Mouse (Mus musculus): ENCODE measurements at regions not wholly inside any gene's neighbourhood (a gene's known extent, or its start where the extent isn't known, plus 50 kb on each side); places are given as distances from the start of the nearest gene placed in this dataset.

DNA sequence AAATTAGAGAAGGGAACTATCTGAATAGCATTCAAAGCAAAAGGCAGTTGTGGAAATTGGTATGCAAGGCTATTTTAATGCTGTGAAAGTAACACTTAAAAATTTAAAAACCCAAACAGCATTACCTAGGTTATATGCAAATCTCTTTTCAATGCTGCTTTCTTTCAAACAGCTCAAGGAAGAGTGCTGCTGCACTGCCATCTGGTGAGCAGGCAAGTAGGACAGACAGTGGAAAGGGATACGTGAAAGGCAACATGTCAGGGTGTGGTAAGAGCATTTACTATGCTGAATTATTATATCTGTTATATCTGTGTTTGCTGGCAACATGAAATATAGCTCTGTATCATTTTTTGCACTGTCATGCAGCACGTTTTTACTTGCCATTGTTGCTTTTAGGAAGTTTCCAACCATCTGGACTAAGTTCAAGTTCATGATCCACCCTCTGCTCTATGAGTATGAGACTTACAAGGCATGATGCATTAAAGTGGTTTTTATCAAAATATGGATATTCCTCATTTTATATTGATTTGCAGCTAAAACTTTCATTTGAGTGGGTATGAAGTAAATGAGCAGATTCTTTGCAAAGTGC lies 1223.0 kb downstream of the Dnajb9 start:
- H3K9me3 ChIP-seq (ENCODE audit: control insufficient read depth, low read length) = no peaks in the 10 kb centered on the region
- H3K4me2 ChIP-seq (ENCODE audit: low read length) = no peak overlapping the region
- no peak overlapping the region for H3K27ac ChIP-seq (ENCODE audit: low read length)
- no peak overlapping the region for H3K4me3 ChIP-seq (replicated peaks; ENCODE audit: low read length)
- peak; percentile 94 for ATAC-seq
- 0 out of 2 replicates have a peak, but pooled peaks cover 3% of the 10 kb centered on the region for H3K4me1 ChIP-seq (replicated peaks; ENCODE audit: control insufficient read depth, insufficient read depth, low read length)
- no peaks in the 10 kb centered on the region for H3K36me3 ChIP-seq (ENCODE audit: control insufficient read depth, insufficient read depth)
- no peaks in the 10 kb centered on the region for H3K27me3 ChIP-seq (replicated peaks; ENCODE audit: control insufficient read depth, insufficient read depth, low read length)
- no peak overlapping the region for H3K9ac ChIP-seq (replicated peaks; ENCODE audit: low read depth, low read length)
- 20% methylated on average over 2 of the region's 2 CpGs for WGBS

DNA sequence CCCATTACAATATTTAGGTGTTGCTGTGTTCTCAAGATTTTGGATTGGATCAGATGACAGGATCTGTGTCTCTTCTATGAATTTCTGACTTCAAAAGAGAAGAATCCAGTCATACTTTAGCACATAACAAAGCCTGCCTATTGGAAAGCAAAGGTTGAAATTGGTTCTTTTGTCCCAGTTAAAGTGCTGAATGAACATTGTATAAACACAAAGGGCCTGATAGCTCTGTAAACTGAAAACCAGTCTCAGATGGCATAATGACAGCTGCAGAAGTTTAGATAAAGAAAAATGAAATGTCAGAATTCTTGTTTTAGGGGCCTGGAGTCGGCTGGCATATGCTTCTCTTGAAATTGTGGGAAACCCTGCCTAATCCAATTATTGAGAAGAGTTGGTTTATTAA lies 1223.6 kb downstream of the Dnajb9 start:
- 14% methylated on average over 1 of the region's 1 CpGs for WGBS
- Histone ChIP-seq H3K36me3 (ENCODE audit: control insufficient read depth, insufficient read depth) (no peaks in the 10 kb centered on the region), H3K27ac (ENCODE audit: low read length) (no peak overlapping the region), H3K4me3 (replicated peaks; ENCODE audit: low read length) (no peak overlapping the region), H3K9me3 (ENCODE audit: control insufficient read depth, low read length) (no peaks in the 10 kb centered on the region), H3K9ac (replicated peaks; ENCODE audit: low read depth, low read length) (no peak overlapping the region), H3K27me3 (replicated peaks; ENCODE audit: control insufficient read depth, insufficient read depth, low read length) (no peaks in the 10 kb centered on the region), H3K4me2 (ENCODE audit: low read length) (no peak overlapping the region), H3K4me1 (replicated peaks; ENCODE audit: control insufficient read depth, insufficient read depth, low read length) (0 out of 2 replicates have a peak, but pooled peaks cover 3% of the 10 kb centered on the region)
- 0 out of 2 replicates have a peak, but pooled peaks have one; percentile 36 for ATAC-seq

DNA sequence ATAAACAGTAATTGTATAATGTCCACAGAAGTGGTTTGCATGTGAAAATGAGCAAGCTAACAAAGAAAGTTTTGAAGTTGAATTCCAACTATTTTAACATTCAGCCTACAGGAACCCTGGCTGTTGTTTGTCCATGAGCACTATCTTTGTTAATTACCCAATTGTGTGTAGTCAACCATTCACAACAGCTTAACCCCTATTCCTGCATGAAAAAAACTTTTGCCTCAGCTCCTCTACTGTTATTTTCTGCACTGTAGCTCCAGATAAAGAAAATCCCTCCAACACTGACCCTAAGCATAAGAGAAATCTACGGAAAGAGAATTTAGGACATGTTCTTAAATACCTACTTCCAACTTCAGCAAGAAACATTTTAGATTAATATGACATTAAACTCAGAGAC lies 1224.0 kb downstream of the Dnajb9 start:
- Histone ChIP-seq H3K4me2 (ENCODE audit: low read length) (no peak overlapping the region), H3K4me3 (replicated peaks; ENCODE audit: low read length) (no peak overlapping the region), H3K4me1 (replicated peaks; ENCODE audit: control insufficient read depth, insufficient read depth, low read length) (0 out of 2 replicates have a peak, but pooled peaks cover 3% of the 10 kb centered on the region), H3K9me3 (ENCODE audit: control insufficient read depth, low read length) (no peaks in the 10 kb centered on the region), H3K27me3 (replicated peaks; ENCODE audit: control insufficient read depth, insufficient read depth, low read length) (no peaks in the 10 kb centered on the region), H3K9ac (replicated peaks; ENCODE audit: low read depth, low read length) (no peak overlapping the region), H3K36me3 (ENCODE audit: control insufficient read depth, insufficient read depth) (no peaks in the 10 kb centered on the region), H3K27ac (ENCODE audit: low read length) (no peak overlapping the region)
- 30% methylated on average over 1 of the region's 1 CpGs for WGBS
- no peak for ATAC-seq

DNA sequence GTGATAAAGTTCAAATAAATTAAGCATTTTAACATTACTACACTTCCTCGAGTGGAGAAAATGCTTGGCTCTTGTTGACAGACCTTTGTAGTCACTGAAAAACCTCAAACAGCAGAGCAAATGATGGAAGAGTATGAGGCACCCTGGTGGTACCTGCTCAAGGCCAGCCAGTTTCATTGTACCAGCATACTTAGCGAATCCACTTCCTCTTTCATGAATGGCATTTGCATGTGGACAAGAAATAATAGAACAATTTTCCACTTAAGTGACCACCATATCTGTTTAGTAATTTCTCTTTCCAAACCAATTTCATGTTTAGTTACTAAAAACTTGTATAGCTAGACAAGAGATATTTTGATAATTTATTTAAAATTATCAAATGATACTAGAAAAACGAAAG lies 1231.3 kb downstream of the Dnajb9 start:
- ATAC-seq = no peak
- H3K27me3 ChIP-seq (replicated peaks; ENCODE audit: control insufficient read depth, insufficient read depth, low read length) = no peaks in the 10 kb centered on the region
- no peak overlapping the region for H3K9ac ChIP-seq (replicated peaks; ENCODE audit: low read depth, low read length)
- no peak overlapping the region for H3K4me3 ChIP-seq (replicated peaks; ENCODE audit: low read length)
- H3K27ac ChIP-seq (ENCODE audit: low read length) = no peak overlapping the region
- H3K4me2 ChIP-seq (ENCODE audit: low read length) = no peak overlapping the region
- no peaks in the 10 kb centered on the region for H3K36me3 ChIP-seq (ENCODE audit: control insufficient read depth, insufficient read depth)
- H3K9me3 ChIP-seq (ENCODE audit: control insufficient read depth, low read length) = no peaks in the 10 kb centered on the region
- no peaks in the 10 kb centered on the region for H3K4me1 ChIP-seq (replicated peaks; ENCODE audit: control insufficient read depth, insufficient read depth, low read length)
- WGBS = 81% methylated on average over 3 of the region's 3 CpGs

DNA sequence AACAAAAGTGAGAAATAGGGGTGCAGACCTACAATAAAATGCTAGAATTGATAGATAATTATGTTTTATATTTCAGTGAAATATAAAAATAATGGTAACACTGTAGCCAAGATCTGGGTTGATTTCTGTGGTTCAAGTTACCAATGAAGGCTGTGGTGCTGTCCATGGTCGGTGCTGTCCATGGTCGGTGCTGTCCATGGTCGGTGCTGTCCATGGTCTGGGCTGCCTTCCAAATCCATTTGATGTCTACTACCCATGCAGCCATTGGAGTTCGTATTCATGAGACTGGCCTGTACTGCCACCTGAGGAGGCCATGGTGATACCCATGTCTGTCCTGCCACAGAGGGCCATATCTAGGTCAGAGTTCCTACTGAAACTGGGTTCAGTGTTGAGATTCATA lies 1237.4 kb downstream of the Dnajb9 start:
- WGBS = 72% methylated on average over 4 of the region's 4 CpGs

DNA sequence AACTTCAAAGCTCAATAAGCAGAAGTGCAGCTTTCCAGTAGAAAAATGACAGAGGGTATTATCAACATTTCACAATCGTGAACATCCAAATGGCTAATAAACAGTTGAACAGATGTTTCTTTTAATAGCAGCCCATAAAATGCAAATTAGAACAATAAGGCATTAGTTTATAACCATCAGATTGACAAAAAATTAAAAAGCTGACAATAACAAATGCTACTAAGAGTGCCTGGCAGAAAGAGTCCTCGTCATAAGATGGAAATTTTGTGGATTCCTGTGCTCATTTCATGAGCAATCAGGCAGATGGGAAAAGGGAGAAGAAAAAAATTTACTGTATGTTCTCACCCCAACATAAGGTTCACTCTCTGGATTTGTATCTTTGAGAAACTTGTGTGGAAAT lies 1248.6 kb downstream of the Dnajb9 start:
- no peak overlapping the region for H3K4me2 ChIP-seq (ENCODE audit: low read length)
- no peaks in the 10 kb centered on the region for H3K27me3 ChIP-seq (replicated peaks; ENCODE audit: control insufficient read depth, insufficient read depth, low read length)
- no peaks in the 10 kb centered on the region for H3K9me3 ChIP-seq (ENCODE audit: control insufficient read depth, low read length)
- H3K36me3 ChIP-seq (ENCODE audit: control insufficient read depth, insufficient read depth) = no peaks in the 10 kb centered on the region
- H3K27ac ChIP-seq (ENCODE audit: low read length) = no peak overlapping the region
- WGBS = 32% methylated on average over 2 of the region's 2 CpGs
- H3K4me3 ChIP-seq (replicated peaks; ENCODE audit: low read length) = no peak overlapping the region
- H3K4me1 ChIP-seq (replicated peaks; ENCODE audit: control insufficient read depth, insufficient read depth, low read length) = no peaks in the 10 kb centered on the region
- H3K9ac ChIP-seq (replicated peaks; ENCODE audit: low read depth, low read length) = no peak overlapping the region
- ATAC-seq = peak; percentile 70

More for the DNA sequence above, 1237.4 kb downstream of the Dnajb9 start:
- no peak overlapping the region for H3K4me2 ChIP-seq (ENCODE audit: low read length)
- ATAC-seq = no peak
- no peaks in the 10 kb centered on the region for H3K27me3 ChIP-seq (replicated peaks; ENCODE audit: control insufficient read depth, insufficient read depth, low read length)
- no peaks in the 10 kb centered on the region for H3K9me3 ChIP-seq (ENCODE audit: control insufficient read depth, low read length)
- H3K4me1 ChIP-seq (replicated peaks; ENCODE audit: control insufficient read depth, insufficient read depth, low read length) = no peaks in the 10 kb centered on the region
- no peak overlapping the region for H3K27ac ChIP-seq (ENCODE audit: low read length)
- no peak overlapping the region for H3K9ac ChIP-seq (replicated peaks; ENCODE audit: low read depth, low read length)
- no peaks in the 10 kb centered on the region for H3K36me3 ChIP-seq (ENCODE audit: control insufficient read depth, insufficient read depth)
- no peak overlapping the region for H3K4me3 ChIP-seq (replicated peaks; ENCODE audit: low read length)

DNA sequence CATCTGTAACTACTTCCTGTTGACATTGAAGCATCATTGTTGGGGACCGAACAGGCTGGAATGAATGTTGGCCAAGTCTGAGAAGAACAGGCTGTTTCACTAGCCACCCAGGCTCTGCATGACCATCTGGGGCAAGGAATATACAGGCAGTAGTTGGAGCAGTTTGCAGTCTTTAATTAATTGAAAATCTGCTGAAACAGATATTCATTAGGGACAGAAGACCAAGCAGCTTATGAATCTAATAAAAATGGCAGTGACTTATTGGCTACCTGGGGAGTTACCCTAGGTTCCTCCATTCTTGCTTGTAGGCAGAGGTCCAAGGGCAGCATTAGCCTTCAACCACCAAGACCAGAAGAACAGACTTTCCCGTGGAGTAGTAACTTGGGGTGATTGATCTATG lies 1262.2 kb downstream of the Dnajb9 start:
- ATAC-seq = no peak
- H3K4me3 ChIP-seq (replicated peaks; ENCODE audit: low read length) = no peak overlapping the region
- 83% methylated on average over 2 of the region's 2 CpGs for WGBS

DNA sequence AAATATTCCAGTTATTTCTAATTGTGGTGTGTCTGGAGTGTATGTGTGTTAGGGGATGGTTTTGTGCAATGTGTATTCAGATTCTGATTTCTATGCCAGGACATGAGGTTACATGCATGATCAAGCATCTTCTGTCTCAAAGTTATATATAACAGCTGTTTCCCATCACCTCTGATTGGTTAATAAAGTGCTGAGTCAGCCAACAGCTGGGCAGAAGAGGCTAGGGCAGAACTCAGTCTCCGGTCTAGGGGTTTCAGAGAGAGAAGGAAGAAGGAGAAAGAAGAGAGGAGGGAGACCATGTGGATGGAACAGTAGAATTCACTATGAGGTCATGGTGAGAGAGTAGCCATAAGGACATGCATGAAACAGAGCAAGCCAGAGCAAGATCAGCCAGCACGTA lies 1295.8 kb downstream of the Dnajb9 start:
- H3K9me3 ChIP-seq (ENCODE audit: control insufficient read depth, low read length) = no peaks in the 10 kb centered on the region
- H3K27ac ChIP-seq (ENCODE audit: low read length) = no peak overlapping the region
- no peak for ATAC-seq
- H3K27me3 ChIP-seq (replicated peaks; ENCODE audit: control insufficient read depth, insufficient read depth, low read length) = no peaks in the 10 kb centered on the region
- no peak overlapping the region for H3K9ac ChIP-seq (replicated peaks; ENCODE audit: low read depth, low read length)
- no peaks in the 10 kb centered on the region for H3K36me3 ChIP-seq (ENCODE audit: control insufficient read depth, insufficient read depth)
- no peak overlapping the region for H3K4me3 ChIP-seq (replicated peaks; ENCODE audit: low read length)
- WGBS = 87% methylated on average over 2 of the region's 2 CpGs
- no peaks in the 10 kb centered on the region for H3K4me1 ChIP-seq (replicated peaks; ENCODE audit: control insufficient read depth, insufficient read depth, low read length)
- no peak overlapping the region for H3K4me2 ChIP-seq (ENCODE audit: low read length)

More for the DNA sequence above, 1262.2 kb downstream of the Dnajb9 start:
- Histone ChIP-seq H3K36me3 (ENCODE audit: control insufficient read depth, insufficient read depth) (no peaks in the 10 kb centered on the region), H3K4me1 (replicated peaks; ENCODE audit: control insufficient read depth, insufficient read depth, low read length) (no peaks in the 10 kb centered on the region), H3K4me2 (ENCODE audit: low read length) (no peak overlapping the region), H3K27me3 (replicated peaks; ENCODE audit: control insufficient read depth, insufficient read depth, low read length) (no peaks in the 10 kb centered on the region), H3K9ac (replicated peaks; ENCODE audit: low read depth, low read length) (no peak overlapping the region), H3K9me3 (ENCODE audit: control insufficient read depth, low read length) (no peaks in the 10 kb centered on the region), H3K27ac (ENCODE audit: low read length) (no peak overlapping the region)
